Mouse (Mus musculus): Measurements from ENCODE around the gene Gabrp.

GRCm38 (mm10) chr11:33579621-33580020 is 862 bp upstream of the Gabrp start:
- TF ChIP-seq EP300 (IDR thresholded peaks at IDR 0.05; ENCODE audit: insufficient read depth, low read depth, low read length) (no peak), POLR2A (IDR thresholded peaks at IDR 0.05; ENCODE audit: insufficient read depth, low read length) (no peak)
